Mouse (Mus musculus) heart, embryonic 13.5 days (tissue): ENCODE measurements at regions not wholly inside any gene's neighbourhood (a gene's known extent, or its start where the extent isn't known, plus 50 kb on each side); places are given as distances from the start of the nearest gene placed in this dataset.

Experiments used
- ATAC-seq: fragments of 200-750 bp; cut with Nextera tagmentation; 2 replicates; pipeline ENCODE4 v1.8.0; 2017; ENCODE audit warnings: moderate TSS enrichment; ENCODE audit not compliant: insufficient number of reproducible peaks, low FRiP score, low TSS enrichment; ENCODE audit errors: extremely low read depth
- H3K27ac ChIP-seq: fragments of 300-500 bp; sonication (generic); replicated peaks from 2 replicates; pipeline ENCODE4 v1.5.1; 2015; ENCODE audit warnings: moderate library complexity, mild to moderate bottlenecking, inconsistent platforms
- H3K27me3 ChIP-seq: fragments of 300-500 bp; sonication (generic); replicated peaks from 2 replicates; pipeline ENCODE4 v1.6.1; 2015; ENCODE audit warnings: mild to moderate bottlenecking, inconsistent platforms
- H3K36me3 ChIP-seq: fragments of 300-500 bp; sonication (generic); 2 replicates; pipeline ENCODE4 v1.6.1; 2015; ENCODE audit warnings: mild to moderate bottlenecking, inconsistent platforms
- H3K4me1 ChIP-seq: fragments of 300-500 bp; sonication (generic); 2 replicates; pipeline ENCODE4 v1.6.1; 2015; ENCODE audit warnings: inconsistent platforms
- H3K4me2 ChIP-seq: fragments of 300-500 bp; sonication (generic); 2 replicates; pipeline ENCODE4 v1.6.1; 2015; ENCODE audit warnings: inconsistent platforms, mild to moderate bottlenecking, moderate library complexity
- H3K4me3 ChIP-seq: fragments of 300-500 bp; sonication (generic); 2 replicates; pipeline ENCODE4 v1.5.1; 2015; ENCODE audit warnings: moderate library complexity, mild to moderate bottlenecking, inconsistent platforms
- H3K9ac ChIP-seq: fragments of 300-500 bp; sonication (generic); 2 replicates; pipeline ENCODE4 v1.6.1; 2015; ENCODE audit warnings: inconsistent platforms, mild to moderate bottlenecking, moderate library complexity
- H3K9me3 ChIP-seq: fragments of 300-500 bp; sonication (generic); 2 replicates; pipeline ENCODE4 v1.6.1; 2016; ENCODE audit warnings: inconsistent platforms
- WGBS: fragments of 180-500 bp; shearing (Covaris S2); methylation state at CpG from one replicate; pipeline ENCODE4 v1.1.7; 2015; ENCODE audit warnings: mixed read lengths; 5-methylcytosine and 5-hydroxymethylcytosine counted together

- H3K27ac ChIP-seq, result no peak overlapping the region
- H3K9me3 ChIP-seq, result no peaks in the 10 kb centered on the region
- 30% methylated on average over 20 of the region's 20 CpGs for WGBS
- H3K27me3 ChIP-seq, result 0 out of 2 replicates have a peak, but pooled peaks cover 4% of the 10 kb centered on the region
- H3K4me1 ChIP-seq, result 0 out of 2 replicates have a peak, but pooled peaks cover 3% of the 10 kb centered on the region
- no peak overlapping the region for H3K9ac ChIP-seq
- no peaks in the 10 kb centered on the region for H3K36me3 ChIP-seq
- ATAC-seq, result peak; percentile 54; the same call in 1 of the 2 replicates
- peak overlapping the region; percentile 56 for H3K4me2 ChIP-seq
- peak overlapping the region; percentile 42 for H3K4me3 ChIP-seq
Measured at GRCm38 (mm10) chr3:121104571-121105407, 66.7 kb downstream of the Rwdd3 start.

- Histone ChIP-seq H3K9ac (no peak overlapping the region), H3K9me3 (no peaks in the 10 kb centered on the region), H3K27ac (no peak overlapping the region), H3K4me3 (no peak overlapping the region), H3K4me1 (0 out of 2 replicates have a peak, but pooled peaks cover 3% of the 10 kb centered on the region), H3K4me2 (no peak overlapping the region), H3K36me3 (no peaks in the 10 kb centered on the region), H3K27me3 (0 out of 2 replicates have a peak, but pooled peaks cover 4% of the 10 kb centered on the region)
- 66% methylated on average over 11 of the region's 11 CpGs for WGBS
- no peak for ATAC-seq
Measured at GRCm38 (mm10) chr3:121102871-121103270, 68.6 kb downstream of the Rwdd3 start.

- no peak overlapping the region for H3K27ac ChIP-seq
- H3K4me1 ChIP-seq, result 0 out of 2 replicates have a peak, but pooled peaks cover 3% of the 10 kb centered on the region
- no peak overlapping the region for H3K4me2 ChIP-seq
- H3K9me3 ChIP-seq, result no peaks in the 10 kb centered on the region
- 0 out of 2 replicates have a peak, but pooled peaks cover 4% of the 10 kb centered on the region for H3K27me3 ChIP-seq
- no peak overlapping the region for H3K4me3 ChIP-seq
- H3K36me3 ChIP-seq, result no peaks in the 10 kb centered on the region
- WGBS, result 81% methylated on average over 1 of the region's 1 CpGs
- H3K9ac ChIP-seq, result no peak overlapping the region
- ATAC-seq, result no peak
Measured at GRCm38 (mm10) chr3:121102120-121102519, 69.4 kb downstream of the Rwdd3 start.

DNA sequence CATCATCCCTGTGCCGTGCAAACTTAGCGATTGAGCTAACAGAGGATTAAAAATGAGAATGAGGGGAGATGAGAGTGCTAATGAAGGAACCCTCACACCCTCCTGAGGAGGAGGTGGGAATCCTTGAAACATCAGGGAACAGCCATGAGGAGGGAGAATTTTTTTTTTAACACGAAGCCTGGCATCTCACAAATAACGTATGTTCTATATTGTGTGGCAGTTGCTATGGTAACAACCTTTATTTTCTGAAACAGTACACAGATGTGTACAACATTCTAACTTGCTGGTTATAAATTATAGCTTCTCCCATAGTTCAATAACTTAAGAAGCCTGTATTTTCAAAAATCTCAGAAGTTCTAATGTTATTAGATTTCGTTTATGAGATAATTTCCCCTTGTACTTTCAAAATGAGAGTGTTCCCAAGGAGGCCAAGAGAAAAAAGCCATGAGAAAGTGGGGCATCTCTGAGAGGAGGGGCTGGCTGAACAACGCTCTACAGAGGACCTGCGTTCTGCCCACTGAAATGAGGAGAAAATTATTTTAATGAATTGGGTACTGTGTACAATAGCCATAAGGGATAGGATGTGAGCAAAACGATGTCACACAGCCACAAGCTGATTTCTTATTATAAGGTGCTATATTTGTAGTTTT lies 71.2 kb downstream of the Rwdd3 start:
- H3K27ac ChIP-seq, result no peak overlapping the region
- H3K9ac ChIP-seq, result no peak overlapping the region
- WGBS, result 77% methylated on average over 8 of the region's 8 CpGs
- 0 out of 2 replicates have a peak, but pooled peaks cover 4% of the 10 kb centered on the region for H3K27me3 ChIP-seq
- no peak for ATAC-seq
- H3K4me2 ChIP-seq, result no peak overlapping the region
- H3K4me3 ChIP-seq, result no peak overlapping the region
- H3K36me3 ChIP-seq, result no peaks in the 10 kb centered on the region
- 0 out of 2 replicates have a peak, but pooled peaks cover 3% of the 10 kb centered on the region for H3K4me1 ChIP-seq
- H3K9me3 ChIP-seq, result no peaks in the 10 kb centered on the region

DNA sequence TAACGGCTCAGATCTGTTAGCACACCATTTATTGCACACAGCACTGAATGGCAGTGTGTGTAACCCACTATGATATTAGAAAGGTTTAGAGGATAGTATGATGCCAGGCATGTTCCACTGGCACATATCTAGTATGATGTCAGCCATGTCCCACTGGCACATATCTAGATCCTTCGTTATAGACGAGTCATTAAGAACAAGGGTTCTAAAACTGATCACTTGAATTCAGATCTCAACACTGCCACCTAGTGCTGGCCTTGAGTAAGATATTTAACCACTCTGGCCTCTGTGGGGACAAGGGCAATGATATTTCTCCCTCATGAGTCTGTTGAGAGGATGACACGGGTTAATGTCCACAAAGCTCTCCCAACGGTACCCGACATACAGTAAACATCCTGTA lies 78.0 kb downstream of the Rwdd3 start:
- Histone ChIP-seq H3K9ac (no peak overlapping the region), H3K4me3 (no peak overlapping the region), H3K9me3 (no peaks in the 10 kb centered on the region), H3K4me2 (no peak overlapping the region), H3K27ac (no peak overlapping the region), H3K27me3 (no peaks in the 10 kb centered on the region), H3K4me1 (no peaks in the 10 kb centered on the region), H3K36me3 (no peaks in the 10 kb centered on the region)
- WGBS, result 36% methylated on average over 6 of the region's 6 CpGs
- ATAC-seq, result no peak

DNA sequence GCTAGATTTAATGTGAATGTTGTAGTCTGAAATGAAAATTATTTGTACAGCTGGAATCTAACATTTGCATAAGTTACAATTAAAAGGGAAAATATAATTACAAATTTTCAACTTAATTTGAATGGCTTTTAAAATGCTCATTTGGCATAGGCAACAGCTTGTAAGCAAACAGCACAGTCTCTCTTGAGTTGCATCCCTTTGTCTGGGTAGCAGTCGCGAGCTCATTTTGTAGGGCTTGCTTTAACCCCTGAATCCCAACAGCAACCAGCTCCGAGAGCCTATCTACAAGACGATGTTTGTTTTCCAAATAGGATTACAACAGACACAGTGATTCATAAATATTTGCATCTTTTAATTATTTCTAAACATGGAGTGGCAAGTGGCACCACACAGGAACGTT lies 82.8 kb downstream of the Rwdd3 start:
- H3K4me3 ChIP-seq, result no peak overlapping the region
- 62% methylated on average over 5 of the region's 5 CpGs for WGBS

DNA sequence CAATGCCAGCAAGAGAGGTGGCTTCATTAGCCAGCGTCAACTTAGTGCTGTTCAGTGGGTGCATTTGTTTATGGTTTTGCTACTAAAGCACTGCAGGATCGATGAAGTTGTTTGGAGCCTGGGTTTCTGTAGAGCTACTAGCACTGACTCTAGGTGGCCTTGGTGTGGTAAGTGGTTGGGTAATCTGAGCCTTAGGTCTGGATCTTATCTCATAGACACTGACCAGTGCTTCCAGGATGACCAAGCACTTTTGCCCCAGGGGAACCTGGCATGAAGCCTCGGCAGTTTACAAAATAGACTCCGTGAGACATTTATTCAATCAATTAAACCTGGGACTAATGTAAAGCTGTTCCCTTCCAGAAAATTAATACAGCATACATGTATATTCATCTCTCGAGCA lies 102.8 kb downstream of the Rwdd3 start:
- H3K27me3 ChIP-seq, result no peaks in the 10 kb centered on the region
- H3K4me1 ChIP-seq, result no peaks in the 10 kb centered on the region
- no peaks in the 10 kb centered on the region for H3K36me3 ChIP-seq
- H3K27ac ChIP-seq, result no peak overlapping the region
- H3K4me3 ChIP-seq, result no peak overlapping the region
- H3K9ac ChIP-seq, result no peak overlapping the region
- H3K9me3 ChIP-seq, result no peaks in the 10 kb centered on the region
- ATAC-seq, result no peak
- no peak overlapping the region for H3K4me2 ChIP-seq
- 63% methylated on average over 5 of the region's 5 CpGs for WGBS

More for the DNA sequence above, 82.8 kb downstream of the Rwdd3 start:
- Histone ChIP-seq H3K27ac (no peak overlapping the region), H3K9me3 (no peaks in the 10 kb centered on the region), H3K36me3 (no peaks in the 10 kb centered on the region), H3K27me3 (no peaks in the 10 kb centered on the region), H3K4me1 (no peaks in the 10 kb centered on the region), H3K9ac (no peak overlapping the region), H3K4me2 (no peak overlapping the region)
- ATAC-seq, result no peak

- WGBS, result 71% methylated on average over 9 of the region's 9 CpGs
- Histone ChIP-seq H3K27ac (no peak overlapping the region), H3K4me2 (no peak overlapping the region), H3K27me3 (no peaks in the 10 kb centered on the region), H3K9ac (no peak overlapping the region), H3K4me1 (no peaks in the 10 kb centered on the region), H3K4me3 (no peak overlapping the region), H3K36me3 (no peaks in the 10 kb centered on the region), H3K9me3 (no peaks in the 10 kb centered on the region)
- no peak for ATAC-seq
Measured at GRCm38 (mm10) chr3:121035904-121036549, 135.5 kb downstream of the Rwdd3 start.

- Histone ChIP-seq H3K9ac (no peak overlapping the region), H3K4me1 (no peaks in the 10 kb centered on the region), H3K27ac (no peak overlapping the region), H3K4me3 (no peak overlapping the region), H3K4me2 (no peak overlapping the region), H3K27me3 (no peaks in the 10 kb centered on the region), H3K9me3 (no peaks in the 10 kb centered on the region), H3K36me3 (no peaks in the 10 kb centered on the region)
- ATAC-seq, result no peak
- 58% methylated on average over 9 of the region's 9 CpGs for WGBS
Measured at GRCm38 (mm10) chr3:121025546-121026157, 145.8 kb downstream of the Rwdd3 start.

DNA sequence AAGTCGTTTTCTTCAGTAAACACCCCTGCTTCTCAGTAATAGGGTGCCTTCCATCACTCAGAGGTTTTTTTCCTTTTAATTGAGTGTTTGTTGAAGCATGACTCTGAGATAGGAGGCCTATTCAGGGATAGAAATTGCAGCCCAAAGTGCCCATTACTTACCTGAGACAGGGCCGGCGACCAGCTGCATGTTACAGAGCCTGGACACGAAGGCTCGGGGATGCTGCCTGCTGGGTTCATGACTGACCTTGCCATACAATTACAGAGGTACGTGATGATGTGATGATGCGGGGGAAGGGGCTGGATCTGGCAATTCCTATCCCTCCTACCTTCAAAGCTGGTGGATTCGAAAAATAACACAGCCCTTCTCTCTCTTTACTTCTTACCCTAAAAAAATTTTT lies 146.7 kb downstream of the Rwdd3 start:
- Histone ChIP-seq H3K4me2 (no peak overlapping the region), H3K4me3 (no peak overlapping the region), H3K9ac (no peak overlapping the region), H3K36me3 (no peaks in the 10 kb centered on the region), H3K27ac (no peak overlapping the region), H3K4me1 (no peaks in the 10 kb centered on the region), H3K9me3 (no peaks in the 10 kb centered on the region), H3K27me3 (no peaks in the 10 kb centered on the region)
- 62% methylated on average over 8 of the region's 8 CpGs for WGBS
- ATAC-seq, result no peak
